Mouse (Mus musculus) stomach, embryonic 16.5 days (tissue): ENCODE measurements around the gene Tmem176a. TPM values are rescaled to one million over a fixed set of nuclear protein-coding genes. Genes with fewer than 3 reads are reported as not detected.

Experiments used
- ATAC-seq: fragments of 200-750 bp; cut with Nextera tagmentation; 2 replicates; pipeline ENCODE4 v1.8.0; 2017; ENCODE audit warnings: moderate number of reproducible peaks, moderate TSS enrichment; ENCODE audit not compliant: insufficient read depth, low FRiP score
- H3K27ac ChIP-seq: fragments of 300-500 bp; sonication (generic); 2 replicates; pipeline ENCODE4 v1.5.1; 2014; ENCODE audit warnings: low read length
- H3K27me3 ChIP-seq: fragments of 300-500 bp; sonication (generic); 2 replicates; pipeline ENCODE4 v1.6.1; 2014; ENCODE audit warnings: low read length, control low read depth, mixed read lengths; ENCODE audit not compliant: control insufficient read depth, insufficient read depth
- H3K36me3 ChIP-seq: fragments of 300-500 bp; sonication (generic); 2 replicates; pipeline ENCODE4 v1.6.1; 2014; ENCODE audit warnings: low read length; ENCODE audit not compliant: control insufficient read depth, insufficient read depth
- H3K4me1 ChIP-seq: fragments of 300-500 bp; sonication (generic); 2 replicates; pipeline ENCODE4 v1.6.1; 2014; ENCODE audit warnings: low read length, control low read depth, mixed read lengths; ENCODE audit not compliant: control insufficient read depth, insufficient read depth
- H3K4me2 ChIP-seq: fragments of 300-500 bp; sonication (generic); 2 replicates; pipeline ENCODE4 v1.6.1; 2014; ENCODE audit warnings: low read depth, low read length, mixed read lengths
- H3K4me3 ChIP-seq: fragments of 300-500 bp; sonication (generic); replicated peaks from 2 replicates; pipeline ENCODE4 v1.5.1; 2014; ENCODE audit warnings: mild to moderate bottlenecking, low read length
- H3K9ac ChIP-seq: fragments of 300-500 bp; sonication (generic); 2 replicates; pipeline ENCODE4 v1.6.1; 2014; ENCODE audit warnings: low read length
- H3K9me3 ChIP-seq: fragments of 300-500 bp; sonication (generic); replicated peaks from 2 replicates; pipeline ENCODE4 v1.6.1; 2016; ENCODE audit warnings: low read length, control low read depth; ENCODE audit not compliant: control insufficient read depth
- WGBS: fragments of 180-500 bp; shearing (Covaris S2); extraction: QIAGEN DNeasy Blood & Tissue Kit; methylation state at CpG from one replicate; pipeline ENCODE4 v1.1.7; 2014; 5-methylcytosine and 5-hydroxymethylcytosine counted together
- polyA plus RNA-seq: library from polyadenylated mRNA; unstranded; fragments of >200 nt; fragmentation: Nextera tagmentation; extraction: Ambion mirVana; gene quantifications from 2 replicates; pipeline ENCODE4 v1.2.1, GENCODE M21; 2015

The Tmem176a gene
- polyA plus RNA-seq, 1 experiment from 2014 or later, result 157 TPM

DNA sequence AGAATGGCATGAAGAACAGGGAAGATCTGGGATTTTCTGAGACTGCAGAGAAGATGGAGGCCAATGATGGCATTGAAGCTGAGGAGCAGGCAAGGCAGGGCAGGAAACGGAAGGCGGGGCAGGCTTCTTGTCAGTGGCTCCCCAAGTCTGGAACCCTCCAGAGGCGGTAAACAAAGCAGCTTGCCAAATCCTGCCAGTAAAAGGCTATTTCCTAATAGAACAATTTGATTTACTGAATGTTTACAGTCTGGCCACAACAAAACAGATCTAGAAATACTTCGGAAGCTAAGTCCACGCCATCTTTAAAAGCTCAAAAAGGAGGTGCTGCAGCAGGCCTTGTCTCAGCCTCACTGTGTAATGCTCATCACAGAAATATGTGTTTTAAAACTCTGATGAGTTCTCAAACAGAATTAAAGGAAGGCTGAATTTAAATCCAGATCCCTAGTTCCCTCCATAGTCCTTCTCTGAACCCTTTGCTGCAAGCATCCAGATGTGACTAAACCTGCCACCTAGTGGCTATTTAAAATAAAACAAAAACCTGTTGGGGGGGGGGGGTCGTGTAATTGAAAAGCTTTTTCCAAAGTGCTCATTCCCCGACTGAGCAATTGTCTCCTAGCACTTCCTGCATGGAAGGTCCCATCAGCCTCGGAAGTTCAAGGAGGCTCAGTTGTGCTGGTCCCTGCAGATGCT is 17.0 kb downstream of the Tmem176a start:
- no peaks in the 10 kb centered on the region for H3K9me3 ChIP-seq
- no peak overlapping the region for H3K4me2 ChIP-seq
- WGBS, result 39% methylated on average over 8 of the region's 8 CpGs
- ATAC-seq, result no peak
- H3K27me3 ChIP-seq, result no peaks in the 10 kb centered on the region
- peaks cover 4% of the 10 kb centered on the region; the same call in 1 of the 2 replicates for H3K4me1 ChIP-seq
- no peaks in the 10 kb centered on the region for H3K36me3 ChIP-seq
- H3K4me3 ChIP-seq, result no peak overlapping the region
- H3K27ac ChIP-seq, result peak overlapping the region; percentile 29; the same call in 1 of the 2 replicates
- no peak overlapping the region for H3K9ac ChIP-seq

GRCm38 (mm10) chr6:48860130-48860815 is 19.6 kb downstream of the Tmem176a start:
- Histone ChIP-seq H3K27ac (no peak overlapping the region), H3K9me3 (no peaks in the 10 kb centered on the region), H3K9ac (no peak overlapping the region; the same call in 1 of the 2 replicates), H3K4me3 (peak overlapping the region; percentile 28), H3K4me2 (peak overlapping the region; percentile 44), H3K27me3 (no peaks in the 10 kb centered on the region), H3K36me3 (no peaks in the 10 kb centered on the region), H3K4me1 (peaks cover 8% of the 10 kb centered on the region)
- WGBS, result 16% methylated on average over 23 of the region's 23 CpGs
- peak; percentile 63; the same call in 1 of the 2 replicates for ATAC-seq

GRCm38 (mm10) chr6:48860851-48861250 is 20.1 kb downstream of the Tmem176a start:
- Histone ChIP-seq H3K4me1 (peaks cover 8% of the 10 kb centered on the region), H3K4me2 (no peak overlapping the region), H3K36me3 (no peaks in the 10 kb centered on the region), H3K9ac (no peak overlapping the region), H3K27ac (no peak overlapping the region), H3K27me3 (no peaks in the 10 kb centered on the region), H3K9me3 (no peaks in the 10 kb centered on the region), H3K4me3 (no peak overlapping the region)
- ATAC-seq, result no peak
- 92% methylated on average over 1 of the region's 1 CpGs for WGBS

- Histone ChIP-seq H3K9me3 (no peaks in the 10 kb centered on the region), H3K4me1 (peaks cover 8% of the 10 kb centered on the region), H3K4me2 (no peak overlapping the region), H3K36me3 (no peaks in the 10 kb centered on the region), H3K9ac (no peak overlapping the region), H3K4me3 (no peak overlapping the region), H3K27ac (no peak overlapping the region), H3K27me3 (no peaks in the 10 kb centered on the region)
- ATAC-seq, result no peak
- 77% methylated on average over 12 of the region's 12 CpGs for WGBS
These were observed 21.0 kb downstream of the Tmem176a start for GRCm38 (mm10) chr6:48861616-48862280.

DNA sequence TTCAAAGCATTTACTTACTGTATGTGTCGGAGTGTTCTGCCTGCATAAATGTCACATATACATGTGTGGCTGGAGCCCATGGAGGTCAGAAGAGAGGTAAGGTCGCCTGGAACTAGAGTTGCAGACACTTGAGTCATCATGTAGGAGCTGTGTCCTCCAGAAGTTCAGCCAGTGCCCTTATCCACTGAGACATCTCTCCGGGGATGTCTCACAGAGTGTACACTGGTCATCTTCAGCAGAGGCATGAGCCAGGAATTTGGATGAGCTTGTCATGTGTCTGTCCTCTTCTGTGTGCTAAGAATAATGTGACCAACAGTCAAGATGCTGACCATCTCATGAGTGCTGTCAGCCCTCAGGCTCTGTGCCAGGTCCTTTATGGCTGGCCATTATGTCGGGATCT is 22.1 kb downstream of the Tmem176a start:
- no peak for ATAC-seq
- Histone ChIP-seq H3K4me3 (no peak overlapping the region), H3K27me3 (no peaks in the 10 kb centered on the region), H3K36me3 (no peaks in the 10 kb centered on the region), H3K4me1 (peaks cover 3% of the 10 kb centered on the region), H3K9ac (no peak overlapping the region), H3K9me3 (no peaks in the 10 kb centered on the region), H3K27ac (no peak overlapping the region), H3K4me2 (no peak overlapping the region)
- WGBS, result 70% methylated on average over 4 of the region's 4 CpGs

DNA sequence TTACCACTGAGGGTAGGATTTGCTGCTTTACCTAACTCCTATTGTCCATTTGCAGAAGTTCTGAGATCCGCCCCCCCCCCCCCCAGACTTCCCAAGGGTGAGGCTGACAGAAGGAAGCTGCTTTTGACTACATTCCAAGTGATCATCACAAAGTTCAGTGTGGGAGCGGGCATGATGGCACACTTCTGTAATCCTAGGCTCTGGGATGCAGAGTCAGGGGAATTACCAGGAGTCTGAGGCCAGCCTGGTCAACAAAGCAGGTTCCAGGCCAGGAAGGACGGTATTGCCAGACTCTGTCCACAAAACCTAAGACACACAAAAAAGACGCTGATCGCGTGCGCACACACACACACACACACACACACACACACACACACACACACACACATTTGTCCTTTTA is 22.8 kb downstream of the Tmem176a start:
- H3K9ac ChIP-seq, result no peak overlapping the region
- no peaks in the 10 kb centered on the region for H3K9me3 ChIP-seq
- H3K4me2 ChIP-seq, result no peak overlapping the region
- no peaks in the 10 kb centered on the region for H3K36me3 ChIP-seq
- H3K4me1 ChIP-seq, result peaks cover 3% of the 10 kb centered on the region; the same call in 1 of the 2 replicates
- H3K4me3 ChIP-seq, result no peak overlapping the region
- H3K27me3 ChIP-seq, result no peaks in the 10 kb centered on the region
- no peak for ATAC-seq
- 74% methylated on average over 7 of the region's 7 CpGs for WGBS
- H3K27ac ChIP-seq, result no peak overlapping the region

DNA sequence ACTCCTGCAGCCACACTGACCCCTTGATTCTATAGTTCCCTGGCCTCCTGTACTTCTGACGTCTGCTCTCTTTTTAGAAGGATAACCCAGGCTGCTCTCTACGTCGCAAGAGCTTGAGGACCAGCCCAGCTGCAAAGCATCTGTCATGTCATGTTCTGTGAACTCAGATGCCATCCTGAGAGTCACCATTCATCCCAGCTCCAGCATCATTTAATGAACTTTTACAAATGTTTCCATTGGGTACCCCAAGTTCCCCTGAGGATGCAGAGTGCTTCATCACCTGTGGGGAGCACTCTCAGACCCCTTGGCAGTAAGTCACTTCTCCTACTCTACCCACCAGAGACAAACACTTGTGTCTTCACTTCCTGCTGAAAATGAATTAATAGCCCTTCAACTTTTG is 23.5 kb downstream of the Tmem176a start:
- H3K9me3 ChIP-seq, result no peaks in the 10 kb centered on the region
- WGBS, result 34% methylated on average over 3 of the region's 3 CpGs
- no peak for ATAC-seq
- no peak overlapping the region for H3K4me3 ChIP-seq
- peaks cover 3% of the 10 kb centered on the region; the same call in 1 of the 2 replicates for H3K4me1 ChIP-seq
- H3K27ac ChIP-seq, result no peak overlapping the region
- H3K27me3 ChIP-seq, result no peaks in the 10 kb centered on the region
- no peak overlapping the region for H3K4me2 ChIP-seq
- no peaks in the 10 kb centered on the region for H3K36me3 ChIP-seq
- H3K9ac ChIP-seq, result no peak overlapping the region

GRCm38 (mm10) chr6:48864723-48865122 is 24.0 kb downstream of the Tmem176a start:
- no peak overlapping the region for H3K4me3 ChIP-seq
- H3K36me3 ChIP-seq, result no peaks in the 10 kb centered on the region
- H3K4me2 ChIP-seq, result no peak overlapping the region
- no peak overlapping the region for H3K9ac ChIP-seq
- H3K27ac ChIP-seq, result no peak overlapping the region
- H3K4me1 ChIP-seq, result peaks cover 3% of the 10 kb centered on the region; the same call in 1 of the 2 replicates
- no peaks in the 10 kb centered on the region for H3K27me3 ChIP-seq
- 37% methylated on average over 3 of the region's 3 CpGs for WGBS
- 0 out of 2 replicates have a peak, but pooled peaks have one; percentile 44 for ATAC-seq
- H3K9me3 ChIP-seq, result no peaks in the 10 kb centered on the region
